Mouse (Mus musculus) small intestine, adult 2 months (tissue): ENCODE data around the gene Klhdc7a. TPM values are rescaled to one million over a fixed set of nuclear protein-coding genes. Genes with fewer than 3 reads are reported as not detected.

Experiments
- H3K27ac ChIP-seq: fragments of 200-500 bp; 2 replicates; pipeline ENCODE4 v1.5.1; 2012; ENCODE audit warnings: low read depth, low read length, control low read depth, inconsistent platforms; ENCODE audit not compliant: insufficient read depth
- H3K27me3 ChIP-seq: fragments of 200-500 bp; 2 replicates; pipeline ENCODE4 v1.6.1; 2012; ENCODE audit warnings: mild to moderate bottlenecking, moderate library complexity, low read length, inconsistent platforms; ENCODE audit not compliant: control insufficient read depth, insufficient read depth
- H3K36me3 ChIP-seq: fragments of 200-500 bp; 2 replicates; pipeline ENCODE4 v1.6.1; 2012; ENCODE audit warnings: mild to moderate bottlenecking, low read length, control low read depth, inconsistent platforms; ENCODE audit not compliant: control insufficient read depth, insufficient read depth
- H3K4me1 ChIP-seq: fragments of 200-500 bp; 2 replicates; pipeline ENCODE4 v1.6.1; 2012; ENCODE audit warnings: low read length, inconsistent platforms, mixed read lengths; ENCODE audit not compliant: control insufficient read depth, insufficient read depth, insufficient read length
- H3K4me3 ChIP-seq: fragments of 200-500 bp; 2 replicates; pipeline ENCODE4 v1.5.1; 2012; ENCODE audit warnings: low read depth, mild to moderate bottlenecking, control low read depth, inconsistent platforms, low read length, moderate library complexity
- CTCF ChIP-seq: fragments of 200-500 bp; IDR thresholded peaks from 2 replicates; pipeline ENCODE4 v1.5.1; 2012; ENCODE audit warnings: low read depth, mild to moderate bottlenecking, control low read depth, inconsistent platforms, low read length, moderate library complexity, mixed read lengths; ENCODE audit not compliant: insufficient replicate concordance, insufficient read length; ENCODE audit errors: extremely low read depth
- POLR2A ChIP-seq: fragments of 200-500 bp; IDR thresholded peaks from 2 replicates; pipeline ENCODE4 v1.6.1; 2012; ENCODE audit warnings: low read depth, mild to moderate bottlenecking, control low read depth, inconsistent platforms, low read length, moderate library complexity
- WGBS: fragments of 180-500 bp; shearing (Covaris S2); methylation state at CpG from one replicate; pipeline ENCODE4 v1.1.7; 2018; 5-methylcytosine and 5-hydroxymethylcytosine counted together
- polyA plus RNA-seq: library from polyadenylated mRNA; depleted of rRNA; stranded (reverse); fragments of >200 nt; gene quantifications from 2 replicates; pipeline ENCODE4 v1.2.3, GENCODE M21; 2012; rRNA removed

The Klhdc7a gene
- polyA plus RNA-seq, 1 experiment, result 0.25 TPM

GRCm38 (mm10) chr4:139925275-139926160 is 42.3 kb downstream of the Klhdc7a start:
- no peaks in the 10 kb centered on the region for H3K4me1 ChIP-seq
- no peak overlapping the region for H3K4me3 ChIP-seq
- H3K36me3 ChIP-seq, result no peaks in the 10 kb centered on the region
- peaks cover 14% of the 10 kb centered on the region; the same call in 1 of the 2 replicates for H3K27me3 ChIP-seq
- 19% methylated on average over 34 of the region's 34 CpGs for WGBS
- no peak overlapping the region for H3K27ac ChIP-seq
- no peak for TF ChIP-seq POLR2A
- TF ChIP-seq CTCF, result no peak

- no peak for TF ChIP-seq CTCF
- TF ChIP-seq POLR2A, result no peak
- WGBS, result 66% methylated on average over 7 of the region's 7 CpGs
- Histone ChIP-seq H3K4me1 (no peaks in the 10 kb centered on the region), H3K27ac (no peak overlapping the region), H3K27me3 (no peaks in the 10 kb centered on the region), H3K4me3 (no peak overlapping the region), H3K36me3 (no peaks in the 10 kb centered on the region)
These were observed 51.1 kb downstream of the Klhdc7a start for GRCm38 (mm10) chr4:139916731-139917130.

Other genes with a start within 250 kb of the Klhdc7a start
- 0.06 TPM in 1 of 2 replicates, not detected in the other for gene Pax7, start 134.5 kb downstream of the Klhdc7a start, polyA plus RNA-seq